Mouse (Mus musculus): ENCODE measurements at regions not wholly inside any gene's neighbourhood (a gene's known extent, or its start where the extent isn't known, plus 50 kb on each side); places are given as distances from the start of the nearest gene placed in this dataset.

GRCm38 (mm10) chr2:178542032-178542431 is 111.7 kb downstream of the Cdh26 start:
- DNase-seq = peak; percentile 56

- no peak for DNase-seq
Observed at GRCm38 (mm10) chr2:178544411-178544810, 114.1 kb downstream of the Cdh26 start.

- peak; percentile 17 for DNase-seq
Observed at GRCm38 (mm10) chr2:178545601-178546352, 115.4 kb downstream of the Cdh26 start.

GRCm38 (mm10) chr2:178546353-178546720 is 116.0 kb downstream of the Cdh26 start:
- DNase-seq = no peak

- DNase-seq = peak; percentile 35
Observed at GRCm38 (mm10) chr2:178546888-178547287, 116.6 kb downstream of the Cdh26 start.

GRCm38 (mm10) chr2:178548937-178549336 is 118.6 kb downstream of the Cdh26 start:
- DNase-seq = no peak

GRCm38 (mm10) chr2:178553736-178554135 is 123.4 kb downstream of the Cdh26 start:
- DNase-seq = no peak

- no peak for DNase-seq
Observed at GRCm38 (mm10) chr2:178555692-178556340, 125.5 kb downstream of the Cdh26 start.

- DNase-seq = no peak
Observed at GRCm38 (mm10) chr2:178557934-178558333, 127.6 kb downstream of the Cdh26 start.

GRCm38 (mm10) chr2:178563287-178563686 is 133.0 kb downstream of the Cdh26 start:
- DNase-seq = no peak

GRCm38 (mm10) chr2:178565368-178565818 is 135.1 kb downstream of the Cdh26 start:
- no peak for DNase-seq

GRCm38 (mm10) chr2:178567493-178567892 is 137.2 kb downstream of the Cdh26 start:
- no peak for DNase-seq

- DNase-seq = no peak
Observed at GRCm38 (mm10) chr2:178572301-178572700, 142.0 kb downstream of the Cdh26 start.

- DNase-seq = peak; percentile 83
Observed at GRCm38 (mm10) chr2:178574859-178575258, 144.5 kb downstream of the Cdh26 start.

GRCm38 (mm10) chr2:178575403-178575802 is 145.1 kb downstream of the Cdh26 start:
- DNase-seq = no peak

GRCm38 (mm10) chr2:178576067-178576466 is 145.7 kb downstream of the Cdh26 start:
- DNase-seq = no peak

GRCm38 (mm10) chr2:178579571-178579970 is 149.2 kb downstream of the Cdh26 start:
- no peak for DNase-seq

GRCm38 (mm10) chr2:178581306-178581705 is 151.0 kb downstream of the Cdh26 start:
- no peak for DNase-seq

GRCm38 (mm10) chr2:178584970-178585566 is 154.7 kb downstream of the Cdh26 start:
- DNase-seq = no peak

- no peak for DNase-seq
Observed at GRCm38 (mm10) chr2:178587134-178587636, 156.9 kb downstream of the Cdh26 start.

GRCm38 (mm10) chr2:178593743-178594142 is 163.4 kb downstream of the Cdh26 start:
- DNase-seq = no peak

GRCm38 (mm10) chr2:178594177-178594576 is 163.8 kb downstream of the Cdh26 start:
- no peak for DNase-seq

- no peak for DNase-seq
Observed at GRCm38 (mm10) chr2:178596312-178597083, 166.2 kb downstream of the Cdh26 start.
